Mouse (Mus musculus): ENCODE data around the gene Zfp36l1.
A peak's percentile ranks its signal among the peaks of the same experiment; 100 is the strongest.

Zfp36l1 gene

DNA sequence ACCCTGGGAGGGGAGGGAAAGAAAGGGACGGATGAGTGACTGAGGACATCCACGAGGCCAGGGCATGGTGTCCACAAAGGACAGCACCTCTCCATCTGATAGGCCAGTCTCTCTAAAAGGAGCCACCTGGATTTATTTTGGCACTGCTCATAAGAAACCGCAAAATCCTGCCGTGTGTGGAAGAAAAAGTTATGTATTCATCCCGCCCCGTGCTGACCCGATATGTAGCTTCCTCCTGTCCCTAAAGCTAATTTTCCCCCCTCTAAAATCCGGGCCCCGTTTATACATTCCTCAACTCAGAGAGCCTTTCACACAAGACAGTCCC is 2.3 kb downstream of the Zfp36l1 start:
- no peak for DNase-seq (ENCODE audit: low read depth, low spot score)

DNA sequence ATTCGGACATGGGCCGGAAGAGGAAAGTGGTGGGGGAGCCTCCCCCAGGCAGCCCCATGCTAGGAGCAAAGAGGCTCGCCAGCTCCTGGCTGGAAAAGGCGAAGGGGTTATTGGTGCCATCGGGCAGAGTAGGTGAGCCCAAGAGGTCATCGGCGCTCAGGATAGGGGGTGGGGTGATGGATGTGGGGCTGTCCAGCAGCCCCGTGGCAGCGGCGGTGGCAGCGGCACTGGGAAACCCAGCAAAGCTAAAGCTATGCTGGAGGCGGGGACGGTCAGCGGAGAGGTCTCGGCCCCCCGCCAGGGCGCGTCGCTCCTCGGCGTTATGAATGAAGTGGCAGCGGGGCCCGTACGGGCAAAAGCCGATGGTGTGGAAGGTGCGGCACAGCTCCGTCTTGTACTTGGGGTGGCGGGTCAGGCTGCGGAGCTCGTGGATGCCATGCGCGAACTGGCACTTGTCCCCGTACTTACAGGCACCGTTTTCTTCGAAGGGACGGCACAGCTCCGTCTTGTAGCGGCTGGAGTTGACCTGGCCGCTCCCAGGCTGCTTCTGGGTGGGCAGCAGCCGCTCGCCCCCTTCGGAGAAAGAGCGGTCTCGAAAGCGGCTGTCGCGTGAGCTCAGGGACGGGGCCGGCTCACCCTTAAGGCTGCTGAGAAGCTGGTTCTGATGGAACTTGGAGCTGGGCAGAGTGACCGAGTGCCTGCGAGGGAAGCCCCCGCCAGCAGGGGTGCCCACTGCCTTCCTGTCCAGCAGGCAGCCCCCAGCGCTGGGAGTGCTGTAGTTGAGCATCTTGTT is 2.9 kb downstream of the Zfp36l1 start:
- no peak for DNase-seq (ENCODE audit: low read depth, low spot score)

DNA sequence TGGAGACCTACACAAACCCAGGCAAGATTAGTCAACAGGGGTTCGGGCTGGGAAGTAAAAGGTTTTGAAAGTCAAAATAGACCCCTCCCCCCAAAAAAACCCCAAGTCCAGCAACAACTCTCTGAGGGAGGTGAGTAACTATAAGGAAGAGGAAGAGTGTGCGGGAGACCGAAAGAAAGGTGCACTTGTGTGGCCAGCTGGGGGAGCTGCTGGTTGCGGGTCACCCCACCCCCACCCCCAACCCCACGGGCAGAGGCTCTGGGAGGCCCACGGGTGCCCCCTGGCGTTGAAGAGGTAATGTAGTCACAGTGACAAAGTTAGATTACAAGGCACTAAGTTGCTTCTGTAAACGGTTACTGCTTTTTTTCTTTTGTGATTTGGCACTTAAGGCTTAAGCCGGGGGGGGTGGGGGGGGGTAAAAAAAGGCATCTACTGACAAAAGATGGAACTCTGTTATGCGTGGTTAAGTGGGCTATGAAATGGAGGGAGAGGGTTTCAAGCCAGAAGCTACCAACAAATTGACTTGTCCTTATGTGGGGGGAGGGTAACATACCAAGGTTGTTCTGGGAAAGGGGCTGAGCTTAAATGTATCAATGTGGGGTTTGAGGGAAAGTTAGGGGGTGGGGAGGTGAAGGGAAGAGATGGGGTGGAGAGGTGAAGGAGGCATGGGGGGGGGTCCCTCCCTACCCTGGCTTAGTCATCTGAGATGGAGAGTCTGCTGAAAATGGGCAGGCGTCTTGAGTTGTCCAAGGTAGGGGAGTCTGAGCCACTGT is 3.7 kb downstream of the Zfp36l1 start:
- peak; percentile 82 for DNase-seq (ENCODE audit: low read depth, low spot score)

DNA sequence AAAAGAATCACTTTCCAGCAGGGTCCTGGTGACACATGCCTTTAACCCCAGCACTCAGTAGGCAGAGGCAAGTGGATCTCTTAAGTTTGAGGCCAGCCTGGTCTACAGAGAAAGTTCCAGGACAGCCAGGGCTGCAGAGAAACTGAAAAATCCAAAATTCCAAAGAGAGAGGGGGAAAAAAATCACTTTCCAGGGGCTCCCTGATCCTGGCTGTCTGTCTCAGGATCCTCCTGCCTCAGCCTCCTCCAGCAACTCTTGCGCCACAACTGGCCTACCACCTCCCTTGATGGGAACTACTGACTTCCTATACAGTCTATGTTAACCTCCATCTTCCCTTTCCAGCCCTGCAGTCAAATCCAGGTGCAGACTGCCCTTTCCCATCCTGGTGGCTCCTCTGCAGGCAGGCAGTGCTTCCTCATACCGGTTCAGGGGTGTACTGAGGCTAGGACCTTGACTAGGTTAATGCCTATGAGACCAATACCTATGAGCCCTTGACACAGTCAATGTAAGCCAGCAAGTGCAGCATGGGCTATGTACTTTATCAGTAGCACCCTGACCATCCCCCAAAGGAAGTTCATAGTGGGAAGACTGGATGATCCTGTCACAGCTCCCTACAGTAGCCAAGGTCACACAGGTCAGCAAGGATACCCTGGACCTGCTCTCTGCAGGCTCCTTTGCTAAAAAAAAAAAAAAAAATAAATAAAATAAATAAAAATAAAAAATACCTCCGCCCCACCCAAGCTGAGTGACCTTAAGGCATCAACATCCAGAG is 5.7 kb downstream of the Zfp36l1 start:
- no peak for DNase-seq (ENCODE audit: low read depth, low spot score)

DNA sequence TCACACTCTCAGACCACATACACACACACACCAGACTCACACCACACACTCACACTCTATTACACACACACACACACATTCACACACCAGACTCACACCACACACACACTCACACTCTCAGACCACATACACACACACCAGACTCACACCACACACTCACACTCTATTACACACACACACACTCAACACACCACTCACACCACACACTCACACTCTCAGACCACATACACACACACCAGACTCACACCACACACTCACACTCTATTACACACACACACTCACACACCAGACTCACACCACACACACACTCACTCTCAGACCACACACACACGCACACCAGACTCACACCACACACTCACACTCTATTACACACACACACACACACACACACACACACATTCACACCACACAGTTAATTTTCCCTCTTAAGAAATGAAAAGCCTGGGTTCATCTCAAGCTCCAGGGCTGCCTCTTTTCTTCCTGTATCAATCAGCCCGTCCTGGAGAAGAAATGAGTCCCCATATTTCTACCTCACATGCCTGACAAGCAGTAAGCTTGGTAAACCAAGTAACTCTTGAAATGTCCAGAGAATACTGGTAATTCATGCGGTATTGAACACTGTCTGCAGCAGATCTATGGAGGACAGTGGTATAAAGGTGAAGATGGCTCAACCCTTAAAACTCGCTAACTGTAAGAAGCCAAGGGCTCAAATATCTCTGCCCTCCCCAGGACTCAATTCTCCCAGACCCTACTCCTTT is 6.5 kb downstream of the Zfp36l1 start:
- no peak for DNase-seq (ENCODE audit: low read depth, low spot score)

DNA sequence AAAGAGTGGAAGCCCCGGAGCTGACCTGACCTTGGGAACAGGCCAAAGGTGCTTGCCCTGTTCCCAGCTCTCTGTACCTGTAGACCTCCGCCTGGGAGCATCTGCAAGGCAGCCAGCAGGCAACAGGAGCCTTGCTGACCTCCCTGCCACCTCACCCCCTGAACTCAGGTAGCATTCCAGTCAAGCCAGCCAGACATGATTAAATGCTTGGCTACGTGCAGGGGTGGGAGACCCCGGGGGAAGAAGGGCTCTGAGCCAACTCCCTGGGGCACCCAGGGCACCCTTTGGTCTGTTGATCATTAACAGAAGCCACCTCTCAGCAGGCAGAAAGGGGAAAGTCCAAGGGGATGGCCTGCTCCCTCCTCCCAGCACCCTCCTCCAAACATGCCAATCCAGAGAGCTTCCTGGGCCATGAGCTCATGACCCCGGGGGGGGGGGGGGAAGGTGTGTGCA is 9.3 kb downstream of the Zfp36l1 start:
- no peak for DNase-seq (ENCODE audit: low read depth, low spot score)

DNA sequence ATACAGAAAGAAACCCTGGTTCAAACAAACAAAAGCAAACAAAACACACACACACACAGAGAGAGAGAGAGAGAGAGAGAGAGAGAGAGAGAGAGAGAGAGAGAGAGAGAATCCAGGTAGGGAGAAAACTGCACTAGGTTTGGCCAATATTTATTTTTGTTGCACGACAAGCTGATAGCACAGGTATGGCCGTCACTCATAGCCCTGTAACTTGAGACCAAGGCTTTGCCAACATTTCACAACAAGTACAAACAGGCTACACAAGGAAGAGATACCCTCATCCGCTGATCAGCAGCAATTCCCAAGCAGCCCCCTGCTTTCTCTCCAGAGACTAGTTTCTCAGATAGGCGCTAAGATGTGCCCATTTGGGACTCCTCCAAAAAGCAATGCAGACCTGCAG is 9.7 kb downstream of the Zfp36l1 start:
- no peak for DNase-seq (ENCODE audit: low read depth, low spot score)

DNA sequence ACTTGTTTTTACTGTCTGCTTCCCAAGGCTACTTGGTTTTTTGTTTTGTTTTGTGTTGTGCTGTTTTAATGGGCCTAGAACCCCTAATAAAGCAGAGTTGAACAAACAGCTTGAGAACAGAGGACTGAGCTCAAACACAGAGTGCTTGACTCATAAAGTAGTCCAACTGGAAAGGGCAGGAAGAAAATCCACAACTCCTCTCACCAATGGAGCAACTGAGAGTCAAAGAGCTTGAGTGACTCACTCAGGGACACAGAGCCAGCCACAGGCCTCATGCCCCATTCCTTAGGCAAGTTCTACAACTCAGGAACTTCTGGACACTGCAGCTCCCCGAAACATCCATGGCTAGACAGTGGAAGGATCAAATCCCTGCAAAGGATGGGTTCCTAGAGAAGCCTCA is 14.0 kb downstream of the Zfp36l1 start:
- DNase-seq (ENCODE audit: low read depth, low spot score), result no peak

DNA sequence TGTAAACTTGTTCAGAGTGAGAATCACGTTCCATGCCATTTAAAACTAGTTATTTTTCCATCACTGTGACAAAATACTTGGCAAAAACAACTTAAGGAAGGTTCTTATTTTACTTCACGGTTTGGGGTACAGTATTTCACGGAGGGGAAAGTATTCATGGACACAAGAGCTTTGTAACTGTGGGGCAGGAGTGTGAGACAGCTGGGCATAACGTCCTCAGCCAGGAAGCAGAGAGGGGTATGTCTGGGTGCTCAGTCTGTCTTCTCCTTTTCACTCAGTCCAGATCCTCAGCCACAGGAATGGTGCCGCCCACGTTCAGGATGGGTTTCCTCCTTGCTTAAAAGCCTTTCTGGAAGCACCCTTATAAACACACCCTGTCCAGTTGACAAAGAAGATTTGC is 16.1 kb downstream of the Zfp36l1 start:
- DNase-seq (ENCODE audit: low read depth, low spot score), result no peak

DNA sequence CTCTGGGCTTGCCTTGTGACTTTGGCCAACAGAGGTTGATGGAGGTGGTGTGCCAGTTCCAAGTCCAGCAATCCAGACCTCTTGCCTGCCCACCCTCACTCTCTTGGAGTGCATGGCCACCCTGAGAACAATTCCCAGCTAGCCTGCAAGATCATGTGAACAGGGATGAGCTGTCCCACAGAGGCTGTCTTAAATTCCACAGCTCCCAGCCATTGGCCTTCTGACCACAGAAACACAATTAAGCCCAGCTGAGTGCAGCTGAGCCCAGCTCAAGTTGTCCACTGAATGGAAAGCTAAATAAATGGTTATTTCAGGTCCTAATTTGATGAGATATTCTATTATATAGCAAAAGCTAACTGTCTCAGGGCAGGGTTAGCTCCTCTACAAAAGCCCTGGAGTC is 20.0 kb downstream of the Zfp36l1 start:
- DNase-seq (ENCODE audit: low read depth, low spot score), result no peak

DNA sequence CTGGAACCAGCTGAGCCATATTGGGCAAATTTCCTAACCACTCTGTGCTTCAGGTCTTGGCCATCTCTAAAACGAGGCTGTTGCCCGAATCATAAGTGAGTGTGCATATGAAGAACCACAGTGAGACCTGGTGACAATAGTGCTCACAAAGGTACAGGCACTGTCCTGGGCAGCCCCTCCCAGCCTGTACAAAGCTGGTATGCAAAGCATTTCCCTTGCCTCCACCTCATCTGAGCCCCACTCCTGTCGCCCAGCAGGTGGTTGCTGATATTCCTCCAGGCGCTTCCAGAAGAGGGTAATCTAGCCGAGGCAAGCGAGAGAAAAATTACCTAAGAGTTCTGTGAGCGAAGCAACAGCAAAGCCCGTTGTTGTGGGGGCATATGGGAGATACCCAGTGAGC is 21.7 kb downstream of the Zfp36l1 start:
- DNase-seq (ENCODE audit: low read depth, low spot score), result no peak

DNA sequence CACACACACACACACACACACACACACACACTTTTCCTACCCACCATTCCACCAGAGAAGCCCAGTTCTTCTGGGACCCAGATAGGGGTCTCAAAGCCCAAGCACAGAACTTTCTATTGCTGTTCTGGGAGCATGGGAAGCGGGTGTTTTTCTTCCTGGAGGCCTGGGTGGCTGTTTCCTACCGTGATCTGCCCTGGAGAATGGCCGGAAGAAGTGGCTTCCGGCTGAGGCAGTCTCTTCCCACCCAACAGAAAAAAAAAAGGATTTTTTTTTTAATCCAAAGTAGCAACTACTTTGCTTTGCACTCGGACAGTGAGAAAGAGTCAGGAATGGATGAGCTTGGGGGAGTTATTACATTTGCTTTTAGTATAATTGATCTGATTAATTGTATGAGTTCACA is 22.3 kb downstream of the Zfp36l1 start:
- DNase-seq (ENCODE audit: low read depth, low spot score), result no peak

DNA sequence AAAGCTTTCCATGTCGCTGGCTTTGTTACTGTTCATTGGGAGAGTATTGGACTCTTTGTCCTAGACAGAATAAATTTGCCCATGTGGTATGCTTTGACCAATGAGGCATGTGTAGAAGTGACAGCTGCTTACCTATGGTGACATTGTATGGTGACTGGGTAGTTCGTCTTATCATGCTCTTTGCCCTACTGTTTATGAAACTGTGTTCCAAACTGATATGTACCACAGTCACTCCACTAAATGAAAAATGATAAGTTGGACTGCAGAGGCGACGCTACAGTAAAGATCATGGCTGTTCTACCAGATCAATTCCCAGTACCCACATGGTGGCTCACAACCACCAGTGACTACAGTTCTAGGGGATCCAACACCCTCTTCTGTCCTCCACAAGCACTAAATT is 24.7 kb downstream of the Zfp36l1 start:
- DNase-seq (ENCODE audit: low read depth, low spot score), result no peak

DNA sequence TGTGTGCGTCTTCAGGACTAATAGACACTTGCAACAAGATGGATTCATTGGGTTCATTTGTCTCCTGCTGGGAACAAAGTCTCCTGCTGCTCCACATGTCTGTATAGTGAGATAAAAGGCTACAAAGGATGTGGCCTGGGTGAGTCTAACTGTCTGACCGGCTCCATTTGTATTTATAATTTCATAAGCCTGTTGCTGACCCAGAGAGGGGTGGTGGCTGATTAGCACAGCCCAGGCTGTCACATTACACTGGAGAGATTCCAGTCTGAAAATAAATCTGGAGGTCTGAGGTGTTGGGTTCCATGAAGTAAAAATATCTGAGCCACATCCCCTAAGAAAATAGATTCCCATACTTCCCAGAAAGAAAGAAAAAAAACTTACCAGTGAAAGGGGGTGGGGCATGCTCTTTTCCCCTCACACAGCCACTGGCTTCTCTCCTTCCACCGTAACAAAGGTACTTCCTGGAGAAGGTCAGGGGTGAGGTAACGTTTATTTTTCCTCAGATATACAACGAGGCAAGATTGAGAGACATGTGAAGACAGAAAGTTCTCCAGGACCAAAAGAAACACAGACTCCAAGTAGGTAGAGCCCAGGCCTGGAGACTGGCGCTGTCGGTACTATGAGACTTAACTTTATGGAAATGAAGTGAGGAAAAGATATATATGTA is 28.2 kb downstream of the Zfp36l1 start:
- DNase-seq (ENCODE audit: low read depth, low spot score), result no peak

DNA sequence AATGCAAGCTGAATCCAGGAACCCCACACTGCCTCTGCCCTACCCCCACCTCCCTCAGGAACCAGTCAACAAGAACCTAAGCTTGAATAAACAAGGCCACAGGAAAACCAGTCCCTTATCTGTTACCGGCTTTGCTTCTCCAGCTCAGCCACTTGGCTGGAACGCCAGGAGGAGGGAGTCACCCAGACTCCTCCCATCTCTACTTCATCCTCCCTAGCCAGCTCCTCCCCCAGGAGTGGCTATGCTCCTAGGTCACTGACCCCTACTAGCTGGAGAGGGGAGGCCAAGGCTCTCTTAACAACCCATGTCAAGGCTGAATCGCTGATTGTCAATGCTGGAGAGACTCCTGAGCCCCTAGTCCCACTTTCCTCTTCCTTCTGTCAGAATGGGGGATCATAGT is 28.9 kb downstream of the Zfp36l1 start:
- DNase-seq (ENCODE audit: low read depth, low spot score), result no peak

DNA sequence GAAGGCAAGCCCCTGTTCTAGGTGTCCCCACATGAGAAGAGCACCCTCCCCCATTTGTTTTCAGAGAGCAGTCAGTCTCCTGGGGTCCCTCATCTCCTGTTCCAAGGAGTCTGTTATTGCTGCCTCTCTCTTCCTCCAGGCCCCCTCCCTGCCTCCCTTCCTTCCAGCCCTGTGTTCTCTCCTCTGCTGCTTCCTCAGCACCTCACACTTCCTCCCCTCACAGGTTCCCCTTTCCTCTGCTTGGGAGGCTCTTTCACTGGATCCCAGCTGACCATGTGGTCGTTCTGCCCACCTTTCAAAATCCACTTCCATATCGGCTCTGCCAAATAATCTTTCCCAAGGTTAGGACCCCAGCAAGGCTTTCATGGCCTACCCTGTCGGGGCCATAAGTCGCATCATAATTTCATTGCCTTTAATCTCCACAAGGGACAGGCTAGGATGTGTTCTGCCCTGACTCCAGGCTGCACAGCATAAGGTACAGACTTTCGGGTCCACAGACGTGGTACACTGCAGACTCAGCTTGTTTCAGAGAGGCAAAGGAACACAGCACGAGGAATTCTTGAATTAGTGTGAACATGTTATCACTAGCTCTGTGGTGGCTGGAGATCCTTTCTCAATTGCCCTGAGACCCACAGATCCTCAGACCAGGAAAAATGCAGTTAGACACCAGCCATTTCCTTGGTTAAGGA is 29.5 kb downstream of the Zfp36l1 start:
- no peak for DNase-seq (ENCODE audit: low read depth, low spot score)

DNA sequence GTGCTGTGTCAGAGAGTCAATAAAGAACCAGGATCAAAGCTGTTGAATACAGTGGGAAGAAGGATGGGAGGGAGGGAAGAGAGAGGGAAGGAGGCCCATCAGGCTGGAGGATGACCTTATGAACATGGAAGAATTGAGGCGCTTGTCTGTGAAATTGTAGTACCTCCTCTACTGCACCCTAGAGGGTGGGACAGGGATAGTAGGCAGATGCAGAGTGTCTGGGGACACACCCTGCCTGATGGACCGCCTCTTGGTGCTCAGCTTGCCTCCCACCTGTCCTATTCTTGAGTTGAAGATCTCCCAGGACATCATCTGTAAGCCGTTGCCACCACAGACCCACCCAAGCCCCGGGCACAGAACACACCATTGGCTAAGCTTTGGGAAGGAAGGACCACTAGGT is 30.1 kb downstream of the Zfp36l1 start:
- no peak for DNase-seq (ENCODE audit: low read depth, low spot score)

DNA sequence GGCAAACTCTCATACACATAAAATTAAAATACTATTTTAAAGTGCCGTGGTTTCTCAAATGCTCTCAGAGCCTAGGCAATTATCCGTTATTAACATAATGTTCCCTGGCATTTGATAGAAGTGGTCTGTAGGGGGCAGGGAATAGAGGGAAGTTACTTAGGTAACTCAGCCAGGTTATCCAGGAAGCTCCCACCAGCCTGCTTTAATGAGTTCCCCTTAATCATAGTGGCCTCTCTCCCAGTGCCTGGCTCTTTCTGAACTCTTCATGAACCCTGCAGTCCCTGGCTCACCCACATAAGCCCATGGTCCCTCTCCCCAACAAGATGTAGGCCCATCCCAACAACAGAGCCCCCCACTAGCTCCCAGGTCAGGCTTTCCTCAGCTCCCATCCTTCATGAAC is 31.4 kb downstream of the Zfp36l1 start:
- DNase-seq (ENCODE audit: low read depth, low spot score), result no peak

DNA sequence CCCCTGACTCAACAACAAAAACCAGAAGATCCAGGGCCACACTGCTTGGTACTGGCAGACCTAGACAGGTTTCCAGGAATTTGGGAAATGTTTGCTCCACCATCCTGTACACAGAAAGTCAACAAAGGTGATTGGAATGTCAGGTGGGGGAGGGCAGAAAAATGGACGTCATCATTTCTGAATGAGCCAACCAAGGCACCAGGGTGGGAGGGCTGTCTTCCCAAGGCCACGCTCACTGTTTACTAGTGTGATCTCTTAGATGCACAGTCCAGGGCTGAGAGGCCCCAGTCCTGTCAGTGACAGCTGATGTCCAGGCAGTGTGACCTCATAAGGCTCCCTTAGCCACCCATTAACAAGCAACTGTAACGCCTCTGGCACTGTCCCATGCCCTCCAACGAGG is 32.9 kb downstream of the Zfp36l1 start:
- no peak for DNase-seq (ENCODE audit: low read depth, low spot score)

DNA sequence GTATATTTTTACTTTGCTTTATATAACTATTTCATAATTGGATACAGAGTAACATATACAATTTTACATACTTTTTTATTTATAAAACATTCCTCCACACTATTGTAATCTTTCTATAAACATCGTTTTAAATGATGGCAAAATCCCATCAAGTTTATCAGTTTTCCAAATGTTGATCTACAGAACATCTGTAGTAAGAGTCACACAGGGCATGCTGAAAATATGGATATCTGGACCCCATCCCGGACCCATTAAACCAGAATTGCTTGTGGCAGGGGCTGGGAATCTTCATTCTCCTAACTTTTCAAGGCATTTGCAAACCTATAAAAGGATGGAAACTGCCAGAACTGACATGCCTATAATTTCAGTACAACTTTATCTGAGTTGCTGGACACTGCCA is 38.5 kb downstream of the Zfp36l1 start:
- no peak for DNase-seq (ENCODE audit: low read depth, low spot score)
